Mouse (Mus musculus): ENCODE measurements around the gene Mrpl37. TPM values are rescaled to one million over a fixed set of nuclear protein-coding genes. Genes with fewer than 3 reads are reported as not detected.

Gene Mrpl37
- polyA plus RNA-seq, 1 experiment from 2014 or later, result 53.4 TPM

DNA sequence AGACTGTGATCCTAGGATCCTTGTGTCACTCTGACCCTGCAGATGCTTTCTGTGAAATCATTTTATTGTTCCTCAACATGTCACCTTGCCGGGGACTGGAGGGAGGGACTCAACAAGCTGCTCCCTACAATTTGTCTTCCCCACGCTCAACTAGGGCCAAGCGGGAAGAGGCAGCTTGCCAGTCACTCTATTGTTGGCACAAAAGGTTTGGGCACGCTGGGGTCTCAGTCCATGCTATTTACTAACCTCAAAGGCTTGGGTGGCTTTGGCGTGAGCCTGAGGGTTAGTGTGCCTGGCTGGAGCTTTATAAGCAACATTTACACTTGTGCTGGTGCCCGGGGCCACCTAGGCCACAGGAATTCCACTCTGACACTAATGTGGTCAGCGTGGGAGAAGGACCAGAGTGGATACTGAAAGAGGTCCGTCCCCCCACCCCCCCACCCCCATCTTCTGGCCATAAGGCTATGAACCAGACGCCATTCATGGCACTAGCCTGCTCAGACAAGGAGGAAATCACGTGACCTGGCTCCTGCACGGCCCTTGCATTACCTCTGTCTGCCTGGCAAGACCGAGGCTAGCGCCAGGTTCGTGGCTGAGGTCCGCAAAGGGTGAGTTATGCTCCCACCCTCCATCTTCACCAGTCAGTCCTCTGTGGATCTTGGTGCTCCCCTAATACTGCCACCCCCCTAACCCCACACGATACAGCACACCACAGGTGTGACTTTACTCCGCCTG is 32.3 kb upstream of the Mrpl37 start:
- Histone ChIP-seq H3K4me2 (replicated peaks; ENCODE audit: low read depth, low read length) (no peak overlapping the region), H3K9ac (replicated peaks; ENCODE audit: low read depth) (no peak overlapping the region), H3K27me3 (replicated peaks; ENCODE audit: insufficient read depth, low read length) (no peaks in the 10 kb centered on the region), H3K4me3 (ENCODE audit: low read depth, low read length) (no peak overlapping the region), H3K4me1 (ENCODE audit: insufficient read depth, low read depth, low read length) (no peaks in the 10 kb centered on the region), H3K27ac (ENCODE audit: low read length) (no peak overlapping the region), H3K9me3 (ENCODE audit: low read length) (no peaks in the 10 kb centered on the region), H3K36me3 (ENCODE audit: insufficient read depth, low read length) (no peaks in the 10 kb centered on the region)
- DNase-seq (ENCODE audit: low spot score), result no peak
- WGBS, result 72% methylated on average over 17 of the region's 17 CpGs
- ATAC-seq, result no peak
- TF ChIP-seq CTCF (IDR thresholded peaks at IDR 0.05), result no peak
- no peak for TF ChIP-seq EP300 (IDR thresholded peaks at IDR 0.05)

DNA sequence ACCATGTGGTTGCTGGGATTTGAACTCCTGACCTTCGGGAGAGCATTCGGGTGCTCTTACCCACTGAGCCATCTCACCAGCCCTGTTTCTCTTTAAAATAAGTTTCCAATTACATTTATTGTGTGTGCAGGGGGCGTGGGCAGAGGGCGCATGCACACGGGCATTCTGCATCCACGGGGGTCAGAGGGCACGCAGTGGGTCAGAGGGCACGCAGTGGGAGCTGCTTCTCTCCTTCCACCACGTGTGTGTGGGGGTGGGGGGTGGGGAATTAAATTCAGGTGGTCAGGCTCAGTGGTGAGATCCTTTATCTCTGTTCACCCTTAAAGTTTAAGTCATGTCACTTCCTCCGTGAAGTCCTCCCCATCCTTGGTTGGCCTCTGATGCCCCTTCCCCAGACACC is 31.7 kb upstream of the Mrpl37 start:
- 76% methylated on average over 10 of the region's 10 CpGs for WGBS
- ATAC-seq (no peak), DNase-seq (ENCODE audit: low spot score) (no peak)
- no peak for TF ChIP-seq EP300 (IDR thresholded peaks at IDR 0.05)
- no peak for TF ChIP-seq CTCF (IDR thresholded peaks at IDR 0.05)
- H3K27ac ChIP-seq (ENCODE audit: low read length), result no peak overlapping the region
- H3K4me1 ChIP-seq (ENCODE audit: insufficient read depth, low read depth, low read length), result no peaks in the 10 kb centered on the region
- H3K27me3 ChIP-seq (replicated peaks; ENCODE audit: insufficient read depth, low read length), result no peaks in the 10 kb centered on the region
- H3K36me3 ChIP-seq (ENCODE audit: insufficient read depth, low read length), result no peaks in the 10 kb centered on the region
- H3K9me3 ChIP-seq (ENCODE audit: low read length), result no peaks in the 10 kb centered on the region
- no peak overlapping the region for H3K9ac ChIP-seq (replicated peaks; ENCODE audit: low read depth)
- no peak overlapping the region for H3K4me3 ChIP-seq (ENCODE audit: low read depth, low read length)
- no peak overlapping the region for H3K4me2 ChIP-seq (replicated peaks; ENCODE audit: low read depth, low read length)

DNA sequence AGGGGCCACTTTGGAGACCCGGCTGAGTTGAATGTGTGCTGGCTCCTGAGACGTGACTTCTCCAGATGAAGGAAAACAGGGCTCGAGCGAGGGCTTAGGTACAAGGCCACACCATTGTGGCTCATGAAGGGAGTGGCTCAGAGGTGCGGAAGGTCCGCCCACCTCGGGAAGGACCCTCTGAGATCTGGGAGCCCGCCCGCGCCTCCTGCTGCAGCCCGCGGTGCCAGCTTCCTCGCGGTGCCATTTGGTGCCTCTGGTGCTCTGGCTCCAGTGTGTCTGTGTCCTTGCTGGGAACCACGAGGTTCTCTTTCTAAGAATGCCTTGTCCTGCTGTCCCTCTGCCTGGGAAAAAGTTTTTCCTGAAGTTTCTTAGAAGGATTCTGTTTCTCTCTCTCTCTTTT is 31.2 kb upstream of the Mrpl37 start:
- Histone ChIP-seq H3K4me2 (replicated peaks; ENCODE audit: low read depth, low read length) (no peak overlapping the region), H3K4me3 (ENCODE audit: low read depth, low read length) (no peak overlapping the region), H3K27ac (ENCODE audit: low read length) (no peak overlapping the region), H3K4me1 (ENCODE audit: insufficient read depth, low read depth, low read length) (no peaks in the 10 kb centered on the region), H3K27me3 (replicated peaks; ENCODE audit: insufficient read depth, low read length) (no peaks in the 10 kb centered on the region), H3K9me3 (ENCODE audit: low read length) (no peaks in the 10 kb centered on the region), H3K9ac (replicated peaks; ENCODE audit: low read depth) (no peak overlapping the region), H3K36me3 (ENCODE audit: insufficient read depth, low read length) (no peaks in the 10 kb centered on the region)
- DNase-seq (ENCODE audit: low spot score), result no peak
- ATAC-seq, result no peak
- no peak for TF ChIP-seq CTCF (IDR thresholded peaks at IDR 0.05)
- TF ChIP-seq EP300 (IDR thresholded peaks at IDR 0.05), result no peak
- WGBS, result 53% methylated on average over 15 of the region's 15 CpGs

GRCm38 (mm10) chr4:107096841-107097373 is 30.2 kb upstream of the Mrpl37 start, which contains the start of gene Cdcp2:
Gene Cdcp2 (plus strand): TSS chr4:107096891.
- no peaks in the 10 kb centered on the region for H3K27me3 ChIP-seq (replicated peaks; ENCODE audit: insufficient read depth, low read length)
- no peak within 1 kb of the TSS for H3K4me2 ChIP-seq (replicated peaks; ENCODE audit: low read depth, low read length)
- H3K9ac ChIP-seq (replicated peaks; ENCODE audit: low read depth), result no peak within 1 kb of the TSS
- TF ChIP-seq CTCF (IDR thresholded peaks at IDR 0.05) (no peak), EP300 (IDR thresholded peaks at IDR 0.05) (no peak)
- no peak within 1 kb of the TSS for H3K27ac ChIP-seq (ENCODE audit: low read length)
- ATAC-seq, result no peak
- no peaks in the 10 kb centered on the region for H3K36me3 ChIP-seq (ENCODE audit: insufficient read depth, low read length)
- 70% methylated on average over 16 of the region's 16 CpGs for WGBS
- no peaks in the 10 kb centered on the region for H3K9me3 ChIP-seq (ENCODE audit: low read length)
- H3K4me3 ChIP-seq (ENCODE audit: low read depth, low read length), result no peak within 1 kb of the TSS
- DNase-seq (ENCODE audit: low spot score), result no peak
- H3K4me1 ChIP-seq (ENCODE audit: insufficient read depth, low read depth, low read length), result no peaks in the 10 kb centered on the region

- Histone ChIP-seq H3K4me1 (ENCODE audit: insufficient read depth, low read depth, low read length) (no peaks in the 10 kb centered on the region), H3K36me3 (ENCODE audit: insufficient read depth, low read length) (no peaks in the 10 kb centered on the region), H3K9ac (replicated peaks; ENCODE audit: low read depth) (no peak overlapping the region), H3K4me2 (replicated peaks; ENCODE audit: low read depth, low read length) (no peak overlapping the region), H3K27me3 (replicated peaks; ENCODE audit: insufficient read depth, low read length) (no peaks in the 10 kb centered on the region), H3K4me3 (ENCODE audit: low read depth, low read length) (no peak overlapping the region), H3K27ac (ENCODE audit: low read length) (no peak overlapping the region), H3K9me3 (ENCODE audit: low read length) (no peaks in the 10 kb centered on the region)
- TF ChIP-seq EP300 (IDR thresholded peaks at IDR 0.05), result no peak
- TF ChIP-seq CTCF (IDR thresholded peaks at IDR 0.05), result no peak
- ATAC-seq (no peak), DNase-seq (ENCODE audit: low spot score) (no peak)
- 64% methylated on average over 6 of the region's 6 CpGs for WGBS
Measured at GRCm38 (mm10) chr4:107096043-107096442, 29.4 kb upstream of the Mrpl37 start.

- H3K4me3 ChIP-seq (ENCODE audit: low read depth, low read length), result no peak overlapping the region
- H3K9me3 ChIP-seq (ENCODE audit: low read length), result no peaks in the 10 kb centered on the region
- no peak overlapping the region for H3K27ac ChIP-seq (ENCODE audit: low read length)
- no peaks in the 10 kb centered on the region for H3K27me3 ChIP-seq (replicated peaks; ENCODE audit: insufficient read depth, low read length)
- TF ChIP-seq CTCF (IDR thresholded peaks at IDR 0.05), result no peak
- no peak for TF ChIP-seq EP300 (IDR thresholded peaks at IDR 0.05)
- H3K9ac ChIP-seq (replicated peaks; ENCODE audit: low read depth), result no peak overlapping the region
- H3K36me3 ChIP-seq (ENCODE audit: insufficient read depth, low read length), result no peaks in the 10 kb centered on the region
- 71% methylated on average over 16 of the region's 16 CpGs for whole genome bisulfite sequencing
- DNase-seq (ENCODE audit: low spot score), result no peak
- no peaks in the 10 kb centered on the region for H3K4me1 ChIP-seq (ENCODE audit: insufficient read depth, low read depth, low read length)
- ATAC-seq, result no peak
- H3K4me2 ChIP-seq (replicated peaks; ENCODE audit: low read depth, low read length), result no peak overlapping the region
Measured at GRCm38 (mm10) chr4:107094484-107095187, 28.0 kb upstream of the Mrpl37 start.
